Mouse (Mus musculus) activated CD4-positive, CD25-positive, alpha-beta regulatory T cell, adult 4 months (primary cell): ENCODE data around the gene Runx3. TPM values are rescaled to one million over a fixed set of nuclear protein-coding genes. Genes with fewer than 3 reads are reported as not detected.

Source experiments
- ATAC-seq: one replicate; pipeline ENCODE4 v1.8.0; 2017
- polyA plus RNA-seq, 2 experiments: library from polyadenylated mRNA; unstranded; fragments of 100-300 nt; shearing (Covaris generic); gene quantifications; one replicate each; pipeline ENCODE4 v1.2.1; 2017

Runx3 gene
- 10 to 100 TPM; 12.8 to 17.6 TPM for polyA plus RNA-seq

DNA sequence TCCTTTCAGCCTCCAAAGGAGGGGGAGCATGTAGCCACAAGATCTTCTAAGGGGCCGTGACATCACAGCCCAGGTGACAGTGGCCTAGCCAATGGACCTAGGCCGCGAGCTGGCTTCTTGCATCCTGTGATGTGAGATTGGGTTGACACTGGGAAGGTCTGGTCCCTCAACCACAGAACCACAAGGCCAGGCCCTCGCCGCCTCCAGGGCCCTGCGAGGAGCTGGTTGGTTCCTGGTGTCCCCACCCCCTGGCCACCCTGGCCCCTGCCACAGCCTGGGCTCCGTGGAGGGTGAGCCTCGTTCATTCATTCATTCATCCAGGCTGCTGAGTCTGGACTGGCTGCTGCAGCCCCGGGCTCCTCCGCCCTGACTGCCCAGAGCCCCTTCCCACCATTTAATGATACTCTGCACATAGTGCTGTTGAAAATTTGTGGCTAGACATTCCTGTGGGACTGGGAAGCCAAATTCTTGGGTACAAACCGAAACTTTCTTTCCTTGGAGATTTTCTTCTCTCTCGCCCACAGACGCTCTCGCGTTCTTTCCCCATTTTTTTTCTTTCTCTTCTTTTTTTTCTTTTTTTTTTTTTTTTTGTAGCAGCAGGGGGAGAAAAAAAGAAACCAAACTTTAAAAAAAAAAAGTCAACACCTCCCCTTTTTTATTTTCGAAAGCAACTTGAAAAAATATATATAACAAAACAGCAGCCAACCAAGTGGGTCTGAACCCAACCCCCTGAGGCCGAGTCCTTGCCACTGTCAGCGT lies at the start of gene Runx3:
Gene Runx3, plus strand, starts transcription at position 311 of the 759 bp plus-strand sequence.
- peak; percentile 98 for ATAC-seq

GRCm38 (mm10) chr4:135072671-135073070 lies 47.8 kb upstream of the Runx3 start:
- ATAC-seq, result peak; percentile 75

- ATAC-seq, result peak; percentile 34
These were observed 46.9 kb upstream of the Runx3 start for GRCm38 (mm10) chr4:135073523-135073922.

GRCm38 (mm10) chr4:135074646-135075045 lies 45.8 kb upstream of the Runx3 start:
- ATAC-seq, result no peak

GRCm38 (mm10) chr4:135075360-135075759 lies 45.1 kb upstream of the Runx3 start:
- no peak for ATAC-seq

DNA sequence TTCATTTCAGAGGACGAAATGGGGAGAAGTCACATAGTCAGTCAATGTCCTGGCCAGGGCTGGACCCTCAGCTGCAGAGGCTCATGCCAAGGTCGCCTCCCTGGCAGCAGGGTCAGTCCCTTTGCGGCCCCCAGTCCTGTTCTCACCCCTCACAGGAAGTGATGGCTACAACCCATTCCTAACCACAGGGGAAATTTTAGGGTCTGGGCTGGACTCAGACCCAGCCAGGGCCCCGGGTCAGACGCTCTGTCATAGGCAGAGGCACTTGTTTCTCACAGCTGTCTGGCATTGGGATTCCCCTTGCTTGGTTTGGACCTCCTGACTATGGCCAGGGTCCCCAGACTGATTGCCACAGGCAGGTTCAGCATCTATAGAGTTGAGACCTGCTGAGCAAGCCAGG lies 43.8 kb upstream of the Runx3 start:
- no peak for ATAC-seq

DNA sequence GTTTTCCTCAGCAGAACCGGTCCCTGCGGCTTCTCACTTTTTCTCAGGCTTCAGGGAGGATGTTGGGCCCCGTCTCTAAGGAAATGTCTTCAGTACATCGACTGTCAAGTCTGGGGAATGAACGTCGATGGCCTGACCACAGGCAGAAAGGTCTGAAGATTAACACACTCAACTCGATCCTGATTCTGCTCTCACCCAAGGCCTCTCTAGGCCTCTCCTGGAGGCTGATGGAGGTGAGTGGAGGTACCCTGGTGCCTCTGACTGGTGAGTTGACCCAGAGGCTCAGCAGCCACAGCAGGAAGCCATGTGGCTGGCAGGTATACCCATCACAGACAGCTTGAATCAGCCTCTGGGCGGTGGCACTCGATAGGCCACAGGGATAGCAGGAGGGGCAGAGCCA lies 43.3 kb upstream of the Runx3 start:
- ATAC-seq, result no peak

DNA sequence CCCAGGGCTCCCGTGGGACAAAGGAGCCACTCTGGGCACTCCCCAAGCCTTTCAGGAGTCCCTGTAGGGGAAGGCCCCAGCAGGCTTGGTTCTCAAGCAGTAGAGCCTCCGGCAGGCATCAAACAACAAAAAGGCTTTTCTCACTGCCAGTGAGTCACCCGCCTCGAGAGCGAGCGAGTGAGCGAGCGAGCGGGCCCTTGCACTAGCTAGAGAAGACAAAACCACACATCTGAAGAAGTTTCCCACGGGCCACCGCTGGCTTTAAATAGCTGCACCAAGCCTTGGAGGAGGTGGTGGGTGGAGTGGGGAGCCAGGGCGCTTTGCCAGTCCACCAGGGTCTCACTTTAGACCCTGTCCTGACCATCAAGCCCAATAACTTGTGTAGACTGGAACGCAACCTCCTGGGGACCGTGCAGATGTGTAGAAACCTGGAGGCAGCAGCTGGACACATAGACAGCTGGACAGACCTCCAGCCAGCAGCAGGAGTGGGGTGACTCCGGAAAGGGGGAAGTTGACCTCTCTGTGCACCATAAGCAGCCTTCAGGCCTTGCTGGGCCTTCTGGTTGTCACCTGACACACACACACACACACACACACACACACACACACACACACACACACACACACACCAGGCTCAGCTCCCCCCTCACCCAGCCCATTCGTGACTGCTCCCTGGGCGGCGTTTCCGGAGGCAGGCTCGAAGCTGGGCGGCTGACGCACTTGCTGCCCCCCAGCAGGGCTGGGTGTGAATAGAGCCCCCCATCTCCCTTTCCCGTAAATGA lies 40.4 kb upstream of the Runx3 start:
- peak; percentile 88 for ATAC-seq

GRCm38 (mm10) chr4:135080641-135080920 lies 39.9 kb upstream of the Runx3 start:
- no peak for ATAC-seq

GRCm38 (mm10) chr4:135083089-135083488 lies 37.4 kb upstream of the Runx3 start:
- no peak for ATAC-seq

GRCm38 (mm10) chr4:135085077-135085853 lies 35.2 kb upstream of the Runx3 start:
- ATAC-seq, result peak; percentile 17

- ATAC-seq, result no peak
These were observed 29.8 kb upstream of the Runx3 start for GRCm38 (mm10) chr4:135090613-135091012.

- no peak for ATAC-seq
These were observed 27.6 kb upstream of the Runx3 start for GRCm38 (mm10) chr4:135092871-135093270.

DNA sequence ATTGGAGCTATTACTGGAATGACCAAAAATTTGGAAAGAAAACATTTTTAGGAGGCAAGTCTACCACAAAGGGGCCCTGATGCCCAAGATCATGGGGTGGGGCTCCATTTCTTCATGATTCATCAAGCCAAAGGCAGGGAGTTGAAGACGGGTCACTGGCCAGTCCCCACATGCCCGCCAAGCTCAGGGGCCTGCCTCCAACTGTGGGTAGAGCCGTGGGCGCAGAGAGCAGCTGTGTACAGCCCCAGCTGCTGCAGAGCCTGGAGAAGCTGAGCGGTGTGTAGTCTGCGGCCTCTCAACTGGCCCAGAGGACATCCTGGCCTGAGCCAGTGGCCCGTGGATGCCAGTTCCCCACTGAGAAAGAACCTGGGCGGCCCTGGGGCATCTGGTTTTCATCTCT lies 24.8 kb upstream of the Runx3 start:
- no peak for ATAC-seq

DNA sequence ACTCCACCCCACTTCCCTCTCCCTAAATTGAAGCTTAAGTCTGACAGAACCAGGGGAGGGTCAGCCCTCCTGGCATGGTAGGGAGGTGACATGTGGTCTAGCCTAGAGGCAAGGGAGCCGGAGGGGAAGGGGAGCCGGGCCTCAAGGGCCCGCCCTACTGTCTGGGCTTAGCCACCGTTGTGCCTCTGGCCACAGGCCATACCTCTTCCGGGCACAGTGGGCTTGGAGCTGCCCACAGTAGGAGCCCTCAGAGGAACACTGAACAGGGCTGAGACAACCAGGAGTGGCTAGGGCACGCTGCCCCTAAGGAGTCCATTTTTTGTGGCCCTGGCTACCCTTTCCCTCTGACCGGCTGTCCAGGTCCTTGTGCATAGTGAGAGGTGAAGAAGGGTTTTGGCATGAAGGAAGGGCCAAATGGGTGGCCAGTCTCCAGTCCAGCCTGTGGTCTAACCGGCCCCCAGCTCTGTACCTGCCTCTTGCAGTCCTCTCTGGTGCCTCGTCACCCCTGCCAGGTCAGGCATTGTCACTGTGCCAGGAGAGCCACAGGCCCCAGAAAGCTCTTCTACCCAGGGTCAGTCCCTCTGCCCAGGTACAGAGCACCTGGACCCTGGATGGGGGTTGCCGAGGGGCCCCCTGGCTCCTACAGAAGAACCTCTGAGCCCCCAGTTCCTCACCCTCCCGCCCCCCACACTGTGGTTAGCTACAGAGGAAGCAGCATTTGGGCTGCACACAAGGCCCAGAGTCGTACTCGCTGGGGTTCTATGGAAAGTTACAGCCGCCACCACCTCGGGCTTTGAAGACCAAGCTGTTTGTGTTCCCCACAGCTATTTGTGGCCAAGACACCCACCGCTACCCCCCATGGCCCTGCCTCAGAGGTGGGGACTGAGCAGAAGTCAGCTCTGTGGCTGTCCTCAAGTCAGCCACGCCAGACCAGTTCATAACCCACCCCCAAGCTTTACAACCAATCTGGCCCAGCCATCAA lies 22.3 kb upstream of the Runx3 start:
- peak; percentile 45 for ATAC-seq

- no peak for ATAC-seq
These were observed 18.3 kb upstream of the Runx3 start for GRCm38 (mm10) chr4:135102019-135102740.

DNA sequence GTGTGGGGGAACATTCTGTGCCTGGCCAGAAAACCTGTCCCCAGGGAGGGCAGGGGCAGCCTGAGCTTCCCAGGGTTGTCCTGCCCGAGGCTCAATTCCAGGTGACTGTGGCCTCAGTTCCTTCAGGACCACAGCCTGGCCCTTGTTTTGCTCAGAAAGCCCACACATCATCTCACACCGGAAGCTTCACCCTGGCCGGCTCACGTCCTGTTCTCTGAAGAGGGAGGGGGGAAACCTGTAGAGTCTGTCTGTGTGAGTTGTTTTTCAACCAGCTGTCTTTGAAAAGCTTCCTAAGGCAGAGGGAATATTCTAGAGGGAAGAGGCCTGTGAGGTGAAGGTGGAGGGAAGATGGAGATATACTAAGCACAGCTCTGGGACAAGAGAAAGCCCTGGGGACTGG lies 17.7 kb upstream of the Runx3 start:
- peak; percentile 75 for ATAC-seq

GRCm38 (mm10) chr4:135103800-135104199 lies 16.7 kb upstream of the Runx3 start:
- ATAC-seq, result peak; percentile 70

- ATAC-seq, result no peak
These were observed 13.5 kb upstream of the Runx3 start for GRCm38 (mm10) chr4:135106968-135107367.

- peak; percentile 43 for ATAC-seq
These were observed 11.8 kb upstream of the Runx3 start for GRCm38 (mm10) chr4:135108666-135109065.

DNA sequence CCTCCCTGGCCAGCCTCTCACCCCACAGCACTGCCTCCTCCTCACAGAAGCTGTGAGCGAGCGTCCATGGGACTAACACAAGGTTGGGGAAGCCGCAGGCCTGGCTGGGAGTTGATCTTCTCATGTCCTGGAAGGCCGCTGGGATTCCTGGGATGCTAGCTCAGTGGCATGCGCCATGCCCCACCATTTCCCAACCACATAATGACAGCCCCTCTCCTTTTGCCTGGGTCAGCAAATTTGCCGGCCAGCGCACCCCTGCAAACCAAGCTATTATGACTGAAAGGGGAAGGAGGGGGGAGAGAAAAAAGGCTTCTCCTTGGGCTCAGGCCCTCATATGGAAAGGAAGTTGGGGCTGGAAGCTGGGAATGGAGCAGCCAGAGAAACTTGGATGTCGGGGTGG lies 6.8 kb upstream of the Runx3 start:
- ATAC-seq, result no peak
